Mouse (Mus musculus): ENCODE data around the gene Fads1.

Fads1 gene

GRCm38 (mm10) chr19:10242916-10243315 is 60.2 kb downstream of the Fads1 start:
- in situ Hi-C loops (cut with MboI, MseI) = no loop called here

GRCm38 (mm10) chr19:10244183-10244582 is 61.5 kb downstream of the Fads1 start:
- in situ Hi-C loops (cut with MboI, MseI) = no loop called here

All from T-helper 17 cell (primary cell).